ENCODE assay signal across 28 mouse cellular contexts in the genomic region with DNA sequence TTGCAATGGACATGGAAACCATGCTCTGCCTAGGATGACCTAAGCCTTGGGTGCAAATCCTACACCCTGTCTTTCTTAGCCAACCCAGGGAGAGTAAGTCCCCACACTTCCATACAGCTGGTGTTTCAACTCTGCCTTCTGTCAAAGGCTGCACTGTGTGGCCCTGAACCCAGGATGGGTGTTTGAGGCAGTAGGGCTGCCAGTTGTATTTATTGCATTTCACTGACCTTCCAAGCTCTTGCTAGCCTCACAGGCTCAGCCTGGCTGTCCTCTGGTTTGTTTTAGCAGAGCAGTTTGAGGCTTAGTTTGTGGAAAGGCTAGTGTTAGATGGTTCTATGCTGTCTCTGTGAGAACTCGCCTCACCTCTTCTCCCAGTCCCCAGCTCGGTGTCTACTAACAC. TPM values are rescaled to one million over a fixed set of nuclear protein-coding genes. Genes with fewer than 3 reads are reported as not detected.
A peak's percentile ranks its signal among the peaks of the same experiment; 100 is the strongest.
DNase-seq lines count a peak whose midpoint lies in the region; ATAC-seq lines count a peak whose summit lies in the region.
"Had no signal": no experiment of that assay in that cellular context is flagged by ENCODE, and none has a peak within 500 bp of the region (broad histone marks: within the 10 kb centered on the region; RNA-seq: fewer than 3 reads in every experiment).

No protein-coding gene starts in this region.

- H3K4me2 ChIP-seq in midbrain, embryonic 16.5 days (ENCODE audit: low read length), result no peak overlapping the region
- H3K4me2 ChIP-seq: embryonic facial prominence, embryonic 13.5 days; forebrain, embryonic 12.5 days; forebrain, embryonic 15.5 days; heart, embryonic 12.5 days; heart, embryonic 15.5 days; hindbrain, embryonic 12.5 days had no signal

- peaks cover 53% of the 10 kb centered on the region for H3K4me1 ChIP-seq in heart, embryonic 10.5 days
- H3K4me1 ChIP-seq in midbrain, embryonic 16.5 days (ENCODE audit: control insufficient read depth, insufficient read depth, low read length), result no peaks in the 10 kb centered on the region; the same call in 1 of the 2 replicates

- no peaks in the 10 kb centered on the region for H3K36me3 ChIP-seq in heart, embryonic 10.5 days
- no peaks in the 10 kb centered on the region for H3K36me3 ChIP-seq in midbrain, embryonic 16.5 days (ENCODE audit: control insufficient read depth, insufficient read depth, low read length)
- H3K36me3 ChIP-seq: embryonic facial prominence, embryonic 10.5 days; embryonic facial prominence, embryonic 13.5 days; forebrain, embryonic 12.5 days; forebrain, embryonic 15.5 days; heart, embryonic 12.5 days; heart, embryonic 15.5 days; hindbrain, embryonic 12.5 days had no signal

- H3K9ac ChIP-seq in midbrain, embryonic 16.5 days (ENCODE audit: low read depth, low read length), result no peak overlapping the region
- H3K9ac ChIP-seq: embryonic facial prominence, embryonic 13.5 days; forebrain, embryonic 12.5 days; forebrain, embryonic 15.5 days; heart, embryonic 12.5 days; heart, embryonic 15.5 days; hindbrain, embryonic 12.5 days had no signal

- DNase-seq in adrenal gland, adult (ENCODE audit: inconsistent age in 2 of 2, low spot score in 1 of 2), result peak; percentile 48 to 80
- DNase-seq in adrenal gland, postnatal 4 days (ENCODE audit: low spot score in 2 of 2), result no peak
- no peak for DNase-seq in heart, embryonic 10.5 days (ENCODE audit: low spot score)
- no peak for DNase-seq in heart, postnatal 25 days (ENCODE audit: low spot score)
- DNase-seq in adrenal gland, adult 8-10 months, result peak; percentile 50
- DNase-seq in adrenal gland, postnatal 25 days, result peak; percentile 27
- DNase-seq in urinary bladder, postnatal 36 days (ENCODE audit: low spot score in 2 of 2), result no peak
- DNase-seq: cerebellum, adult 11-12 months; cerebellum, adult 8-10 months; cerebellum, postnatal 10 days; cerebellum, postnatal 36 days; embryo, embryonic 11 days; gastrocnemius, postnatal 25 days; heart, postnatal 10 days; heart, postnatal 4 days; kidney, adult 18-20 months had no signal

- ATAC-seq in midbrain, embryonic 16.5 days, result no peak
- ATAC-seq: activated CD4-positive, CD25-positive, alpha-beta regulatory T cell, adult 4 months; forebrain, embryonic 15.5 days; hindbrain, embryonic 16.5 days; intestine, embryonic 16.5 days had no signal

- H3K4me3 ChIP-seq in heart, embryonic 10.5 days, result no peak overlapping the region
- no peak overlapping the region for H3K4me3 ChIP-seq in midbrain, embryonic 16.5 days (ENCODE audit: low read depth, low read length)
- H3K4me3 ChIP-seq: embryonic facial prominence, embryonic 10.5 days; embryonic facial prominence, embryonic 13.5 days; erythroblast, embryonic 14.5 days; forebrain, embryonic 12.5 days; forebrain, embryonic 15.5 days; heart, embryonic 12.5 days; heart, embryonic 15.5 days; hindbrain, embryonic 12.5 days had no signal

- intact Hi-C loops in heart, postnatal 25 days (cut with DNase I), result no loop called here

- 88% methylated on average over 2 of the region's 2 CpGs for WGBS in heart, embryonic 10.5 days
- WGBS in midbrain, embryonic 16.5 days, result 92% methylated on average over 2 of the region's 2 CpGs

- peak overlapping the region; percentile 39; the same call in 1 of the 2 replicates for H3K27ac ChIP-seq in heart, embryonic 10.5 days
- no peak overlapping the region for H3K27ac ChIP-seq in midbrain, embryonic 16.5 days (ENCODE audit: low read length)
- H3K27ac ChIP-seq: embryonic facial prominence, embryonic 10.5 days; embryonic facial prominence, embryonic 13.5 days; forebrain, embryonic 12.5 days; heart, embryonic 15.5 days; hindbrain, embryonic 12.5 days had no signal

- no peaks in the 10 kb centered on the region for H3K27me3 ChIP-seq in heart, embryonic 10.5 days (ENCODE audit: insufficient read depth, poor library complexity, severe bottlenecking)
- no peaks in the 10 kb centered on the region for H3K27me3 ChIP-seq in midbrain, embryonic 16.5 days (ENCODE audit: control insufficient read depth, insufficient read depth, low read depth, low read length)
- H3K27me3 ChIP-seq: embryonic facial prominence, embryonic 13.5 days; forebrain, embryonic 12.5 days; forebrain, embryonic 15.5 days; heart, embryonic 12.5 days; heart, embryonic 15.5 days; hindbrain, embryonic 12.5 days had no signal

- no peaks in the 10 kb centered on the region for H3K9me3 ChIP-seq in heart, embryonic 10.5 days
- H3K9me3 ChIP-seq in midbrain, embryonic 16.5 days (replicated peaks; ENCODE audit: control insufficient read depth, low read length, poor library complexity, severe bottlenecking), result no peaks in the 10 kb centered on the region
- H3K9me3 ChIP-seq: embryonic facial prominence, embryonic 10.5 days; embryonic facial prominence, embryonic 13.5 days; forebrain, embryonic 12.5 days; forebrain, embryonic 15.5 days; heart, embryonic 12.5 days; heart, embryonic 15.5 days; hindbrain, embryonic 12.5 days had no signal

RNA-seq across cellular contexts. Expression of a gene that starts 20.6 kb away (rescaled TPM):
- total RNA-seq in adrenal gland, postnatal 4 days (2021), result 1 to 10 TPM; 4.1 to 4.8 TPM
- 2.6 and 2.8 TPM in 2 replicates for polyA plus RNA-seq in heart, embryonic 10.5 days (2016; fragmentation: Nextera tagmentation; extraction: Ambion mirVana)
- total RNA-seq in heart, postnatal 25 days (2021), result 1 to 10 TPM; 1.7 to 3.0 TPM
- 1 to 10 TPM; 1.2 to 4.2 (median 2.2) TPM for total RNA-seq in adrenal gland, adult 8-10 months (2022)
- total RNA-seq in adrenal gland, postnatal 25 days (2021), result 2.4 and 2.5 TPM in 2 replicates
- 1.2 and 1.5 TPM in 2 replicates for polyA plus RNA-seq in midbrain, embryonic 16.5 days (2015; fragmentation: Nextera tagmentation; extraction: Ambion mirVana)
- polyA plus RNA-seq: erythroblast, embryonic 14.5 days had no signal

Comparison
In these comparisons a context has a peak if more than half of its experiments do, and no peak if none do; other contexts are left out.
1. DNase-seq: peak in adrenal gland, adult (2 of 2), adrenal gland, adult 8-10 months (single experiment) and adrenal gland, postnatal 25 days (single experiment); none in adrenal gland, postnatal 4 days (0 of 2), heart, embryonic 10.5 days (single experiment), heart, postnatal 25 days (single experiment) and urinary bladder, postnatal 36 days (0 of 2).